Mouse (Mus musculus): ENCODE results near the gene Ttll11. TPM values are rescaled to one million over a fixed set of nuclear protein-coding genes. Genes with fewer than 3 reads are reported as not detected.

Ttll11 gene
- polyA plus RNA-seq, 1 experiment from 2014 or later: 0.19 TPM

- Histone ChIP-seq H3K36me3 (ENCODE audit: inconsistent target) (no peaks in the 10 kb centered on the region), H3K4me3 (ENCODE audit: inconsistent target) (no peak overlapping the region), H3K27ac (no peak overlapping the region), H3K79me2 (ENCODE audit: inconsistent target) (no peaks in the 10 kb centered on the region)
- 87% methylated on average over 12 of the region's 12 CpGs for WGBS (ENCODE audit: missing documents)
Observed at GRCm38 (mm10) chr2:35747371-35748035, 232.2 kb downstream of the Ttll11 start.

- H3K27ac ChIP-seq: no peak overlapping the region
- no peaks in the 10 kb centered on the region for H3K79me2 ChIP-seq (ENCODE audit: inconsistent target)
- H3K4me3 ChIP-seq (ENCODE audit: inconsistent target): no peak overlapping the region
- H3K36me3 ChIP-seq (ENCODE audit: inconsistent target): no peaks in the 10 kb centered on the region
- WGBS (ENCODE audit: missing documents): 96% methylated on average over 2 of the region's 7 CpGs
Observed at GRCm38 (mm10) chr2:35746638-35747037, 233.1 kb downstream of the Ttll11 start.

GRCm38 (mm10) chr2:35745876-35746275 lies 233.8 kb downstream of the Ttll11 start:
- no peaks in the 10 kb centered on the region for H3K36me3 ChIP-seq (ENCODE audit: inconsistent target)
- no peaks in the 10 kb centered on the region for H3K79me2 ChIP-seq (ENCODE audit: inconsistent target)
- no peak overlapping the region for H3K4me3 ChIP-seq (ENCODE audit: inconsistent target)
- WGBS (ENCODE audit: missing documents): 96% methylated on average over 10 of the region's 10 CpGs
- H3K27ac ChIP-seq: no peak overlapping the region

DNA sequence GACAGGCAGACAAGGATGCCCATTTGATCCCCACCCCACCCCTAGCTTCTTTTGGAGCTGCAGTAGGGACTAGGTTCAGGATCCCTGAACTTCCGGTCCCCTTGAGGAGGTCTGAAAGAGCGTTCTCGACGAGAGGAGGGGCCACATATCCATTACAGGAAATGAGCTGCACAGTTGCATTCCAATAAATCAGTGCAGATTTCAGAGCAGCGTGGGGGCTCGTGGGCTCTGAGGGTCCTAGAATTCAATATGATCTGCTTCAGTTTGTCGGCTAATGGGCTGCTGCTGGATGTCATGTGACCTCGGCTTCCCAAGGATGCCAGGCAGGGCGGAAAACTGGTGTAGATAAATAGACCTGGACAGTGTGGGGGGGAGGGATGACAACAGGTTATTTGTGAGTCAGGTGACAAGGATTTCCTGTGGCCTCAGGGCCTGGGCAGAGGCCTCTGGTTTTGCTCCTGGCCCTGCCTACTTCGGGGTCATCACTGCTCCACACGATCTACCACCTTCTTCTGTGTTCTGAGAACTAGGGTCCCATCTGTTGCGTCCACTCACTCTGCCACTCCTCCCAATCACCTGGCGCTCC lies 240.0 kb downstream of the Ttll11 start:
- no peak overlapping the region for H3K4me3 ChIP-seq (ENCODE audit: inconsistent target)
- H3K27ac ChIP-seq: no peak overlapping the region
- H3K36me3 ChIP-seq (ENCODE audit: inconsistent target): no peaks in the 10 kb centered on the region
- 87% methylated on average over 13 of the region's 13 CpGs for WGBS (ENCODE audit: missing documents)
- H3K79me2 ChIP-seq (ENCODE audit: inconsistent target): no peaks in the 10 kb centered on the region

- no peaks in the 10 kb centered on the region for H3K36me3 ChIP-seq (ENCODE audit: inconsistent target)
- 85% methylated on average over 7 of the region's 7 CpGs for WGBS (ENCODE audit: missing documents)
- H3K27ac ChIP-seq: no peak overlapping the region
- no peaks in the 10 kb centered on the region for H3K79me2 ChIP-seq (ENCODE audit: inconsistent target)
- H3K4me3 ChIP-seq (ENCODE audit: inconsistent target): no peak overlapping the region
Observed at GRCm38 (mm10) chr2:35737467-35738027, 242.2 kb downstream of the Ttll11 start.

DNA sequence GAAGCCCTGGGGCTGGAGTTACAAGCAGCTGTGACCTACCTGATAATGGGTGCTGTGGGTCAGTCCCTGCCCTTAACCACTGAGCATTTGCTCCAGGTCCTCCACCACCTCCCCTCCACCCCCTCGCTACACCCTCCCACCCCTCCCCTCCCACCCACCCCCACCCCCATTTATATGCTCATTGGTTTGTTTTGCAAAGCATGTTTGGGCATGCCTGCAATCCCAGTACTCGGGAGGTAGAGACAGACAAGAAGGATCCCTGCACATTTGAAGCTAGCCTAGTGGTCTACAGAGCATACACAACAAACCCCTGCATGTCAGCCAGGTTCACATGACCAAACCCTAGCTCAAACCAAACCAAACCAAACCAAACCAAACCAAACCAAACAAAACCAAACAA lies 243.7 kb downstream of the Ttll11 start:
- Histone ChIP-seq H3K27ac (no peak overlapping the region), H3K4me3 (ENCODE audit: inconsistent target) (no peak overlapping the region), H3K36me3 (ENCODE audit: inconsistent target) (no peaks in the 10 kb centered on the region), H3K79me2 (ENCODE audit: inconsistent target) (no peaks in the 10 kb centered on the region)
- 100% methylated on average over 1 of the region's 2 CpGs for WGBS (ENCODE audit: missing documents)

- no peak overlapping the region for H3K27ac ChIP-seq
- WGBS (ENCODE audit: missing documents): 92% methylated on average over 2 of the region's 2 CpGs
- H3K79me2 ChIP-seq (ENCODE audit: inconsistent target): no peaks in the 10 kb centered on the region
- H3K4me3 ChIP-seq (ENCODE audit: inconsistent target): no peak overlapping the region
- H3K36me3 ChIP-seq (ENCODE audit: inconsistent target): no peaks in the 10 kb centered on the region
Observed at GRCm38 (mm10) chr2:35735001-35735400, 244.7 kb downstream of the Ttll11 start.

GRCm38 (mm10) chr2:35731671-35732449 lies 247.9 kb downstream of the Ttll11 start:
- H3K79me2 ChIP-seq (ENCODE audit: inconsistent target): no peaks in the 10 kb centered on the region
- no peaks in the 10 kb centered on the region for H3K36me3 ChIP-seq (ENCODE audit: inconsistent target)
- H3K27ac ChIP-seq: peak overlapping the region; percentile 55
- WGBS (ENCODE audit: missing documents): 12% methylated on average over 18 of the region's 18 CpGs
- no peak overlapping the region for H3K4me3 ChIP-seq (ENCODE audit: inconsistent target)

DNA sequence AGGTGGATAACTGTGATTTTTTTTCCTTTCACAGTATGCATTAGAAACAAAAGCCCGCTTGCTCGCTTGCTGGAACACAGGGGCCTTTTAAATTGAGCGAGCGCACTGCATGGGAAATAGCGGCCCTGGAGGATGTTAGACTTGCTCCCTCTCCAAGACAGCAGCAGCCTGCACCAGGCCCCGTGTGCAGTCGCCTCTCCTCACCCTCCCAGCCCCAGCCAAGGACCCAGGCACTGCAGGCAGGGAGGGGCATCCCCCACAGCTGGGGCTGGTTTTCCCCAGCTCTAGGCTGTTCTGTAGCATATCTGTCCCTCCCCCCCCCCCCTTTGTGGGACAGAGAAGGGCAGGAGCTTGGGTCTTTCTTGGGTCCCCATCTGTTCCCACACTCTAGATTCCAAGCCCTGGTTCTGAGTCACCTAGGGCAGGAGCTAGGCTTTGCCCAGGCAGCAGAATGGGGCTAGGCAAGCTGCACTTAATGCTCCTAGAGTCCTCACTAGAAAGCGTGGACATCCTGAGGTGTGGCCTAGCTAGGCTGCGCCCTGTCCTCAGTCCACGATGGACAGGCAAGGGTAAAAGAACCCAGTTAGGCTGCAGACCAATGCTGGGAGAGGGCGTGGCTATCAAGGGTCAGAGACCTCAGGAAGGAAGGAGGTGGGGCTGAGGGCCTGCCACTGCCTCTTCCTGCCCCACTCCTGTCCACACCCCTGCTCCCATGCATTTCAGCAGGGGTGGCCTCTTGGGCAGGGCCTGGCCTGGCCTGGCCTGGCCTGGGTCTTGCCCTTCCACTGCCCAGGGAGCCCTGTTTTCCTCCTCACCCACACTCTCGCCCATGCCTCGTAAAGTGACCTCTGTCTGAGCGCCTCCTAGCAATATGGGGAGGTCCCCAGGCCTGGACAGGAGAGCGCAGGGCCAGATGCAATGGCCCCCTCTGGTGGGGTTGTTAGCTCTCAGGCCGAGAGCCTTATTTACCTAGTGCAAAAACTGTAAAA lies 250.3 kb downstream of the Ttll11 start:
- Histone ChIP-seq H3K27ac (peak overlapping the region; percentile 57), H3K4me3 (ENCODE audit: inconsistent target) (no peak overlapping the region)

DNA sequence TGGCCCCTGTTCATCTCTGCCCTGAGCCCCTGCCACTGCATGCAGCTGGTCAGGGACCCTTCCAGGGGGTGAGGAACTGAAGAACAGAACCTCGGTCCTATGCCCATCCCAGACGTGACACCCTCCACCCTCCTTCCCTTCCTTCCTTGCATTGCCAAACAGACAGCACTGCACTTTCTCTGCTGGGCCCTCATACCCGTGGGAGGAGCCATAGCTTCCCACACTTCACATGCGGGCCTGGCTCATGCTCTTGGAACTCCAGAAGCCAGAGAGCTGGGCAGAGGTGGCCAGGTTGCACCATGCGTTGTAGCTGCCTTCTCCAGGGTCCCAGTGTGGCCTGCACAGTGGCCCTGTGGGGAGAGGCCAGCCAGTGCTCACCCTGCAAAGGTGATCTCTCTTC lies 251.1 kb downstream of the Ttll11 start:
- Histone ChIP-seq H3K4me3 (ENCODE audit: inconsistent target) (no peak overlapping the region), H3K36me3 (ENCODE audit: inconsistent target) (no peaks in the 10 kb centered on the region), H3K79me2 (ENCODE audit: inconsistent target) (no peaks in the 10 kb centered on the region), H3K27ac (peak overlapping the region; percentile 57)
- 28% methylated on average over 5 of the region's 5 CpGs for whole genome bisulfite sequencing (ENCODE audit: missing documents)

More for the DNA sequence above, 250.3 kb downstream of the Ttll11 start:
- Histone ChIP-seq H3K79me2 (ENCODE audit: inconsistent target) (no peaks in the 10 kb centered on the region), H3K36me3 (ENCODE audit: inconsistent target) (no peaks in the 10 kb centered on the region)
- WGBS (ENCODE audit: missing documents): 54% methylated on average over 15 of the region's 16 CpGs

DNA sequence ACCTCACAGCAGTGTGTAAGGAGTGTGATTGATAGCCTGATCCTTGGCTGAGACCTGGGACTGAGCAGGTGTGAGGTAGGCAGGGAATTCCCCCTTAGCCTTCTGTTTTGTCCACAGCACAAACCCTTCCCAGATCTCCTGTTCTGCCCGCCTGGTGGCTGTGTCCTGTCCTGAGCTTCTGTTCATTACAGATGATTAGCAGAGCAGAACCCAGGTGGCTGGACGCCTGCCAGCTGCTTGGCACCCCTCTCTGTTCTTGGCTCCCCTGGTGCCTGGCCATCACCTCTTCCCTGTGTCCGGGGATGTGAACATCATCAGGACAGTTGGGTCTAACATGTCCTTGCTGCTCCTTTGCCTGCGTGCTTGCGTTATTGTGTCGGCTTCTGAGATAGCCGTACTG lies 256.0 kb downstream of the Ttll11 start:
- Histone ChIP-seq H3K79me2 (ENCODE audit: inconsistent target) (no peaks in the 10 kb centered on the region), H3K27ac (no peak overlapping the region), H3K4me3 (ENCODE audit: inconsistent target) (no peak overlapping the region), H3K36me3 (ENCODE audit: inconsistent target) (no peaks in the 10 kb centered on the region)
- WGBS (ENCODE audit: missing documents): 97% methylated on average over 7 of the region's 7 CpGs

DNA sequence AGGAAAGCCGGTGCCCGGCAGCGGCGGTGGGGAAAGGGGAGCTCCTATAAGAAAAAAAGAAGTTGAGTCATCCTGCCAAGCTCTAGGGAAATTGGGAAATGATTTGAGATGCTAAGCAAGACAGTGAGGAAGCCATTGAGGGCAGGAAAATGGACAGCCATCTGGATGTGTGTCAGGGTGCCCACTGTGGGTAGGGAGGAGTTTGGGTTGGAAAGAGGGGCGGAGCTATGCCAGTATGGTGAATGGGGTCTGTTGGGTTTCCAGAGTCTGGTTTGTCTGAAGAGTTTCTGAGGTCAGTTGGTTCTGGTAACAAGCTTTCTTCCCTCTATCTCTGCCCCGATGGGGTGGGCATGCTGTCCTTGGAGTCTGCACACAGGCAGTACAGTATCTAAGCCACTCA lies 256.4 kb downstream of the Ttll11 start:
- WGBS (ENCODE audit: missing documents): 82% methylated on average over 6 of the region's 6 CpGs
- no peak overlapping the region for H3K4me3 ChIP-seq (ENCODE audit: inconsistent target)
- H3K36me3 ChIP-seq (ENCODE audit: inconsistent target): no peaks in the 10 kb centered on the region

GRCm38 (mm10) chr2:35722821-35723220 lies 256.9 kb downstream of the Ttll11 start:
- H3K27ac ChIP-seq: no peak overlapping the region
- no peaks in the 10 kb centered on the region for H3K36me3 ChIP-seq (ENCODE audit: inconsistent target)
- H3K79me2 ChIP-seq (ENCODE audit: inconsistent target): no peaks in the 10 kb centered on the region
- WGBS (ENCODE audit: missing documents): 95% methylated on average over 8 of the region's 9 CpGs
- H3K4me3 ChIP-seq (ENCODE audit: inconsistent target): no peak overlapping the region

More for the DNA sequence above, 256.4 kb downstream of the Ttll11 start:
- H3K79me2 ChIP-seq (ENCODE audit: inconsistent target): no peaks in the 10 kb centered on the region
- no peak overlapping the region for H3K27ac ChIP-seq

DNA sequence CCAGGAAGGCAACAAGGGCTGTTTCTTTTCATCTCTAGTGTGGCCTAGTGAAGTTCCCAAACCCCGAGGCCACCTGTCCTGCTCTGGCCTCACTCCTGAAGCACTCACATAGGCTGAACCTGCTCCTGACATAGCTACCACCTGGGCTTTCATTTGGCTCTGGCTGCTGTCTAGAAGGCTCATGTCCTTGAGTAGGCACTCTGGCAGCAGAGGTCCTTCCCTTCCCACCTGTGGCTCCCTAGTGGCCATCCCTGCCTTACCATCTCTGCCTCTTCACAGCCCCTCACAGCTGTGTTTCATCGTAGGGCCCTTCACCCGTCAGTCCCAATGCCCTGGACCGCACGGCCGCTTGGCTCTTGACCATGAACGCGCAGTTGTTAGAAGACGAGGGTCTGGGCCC lies 258.8 kb downstream of the Ttll11 start:
- H3K36me3 ChIP-seq (ENCODE audit: inconsistent target): no peaks in the 10 kb centered on the region
- no peak overlapping the region for H3K4me3 ChIP-seq (ENCODE audit: inconsistent target)
- no peaks in the 10 kb centered on the region for H3K79me2 ChIP-seq (ENCODE audit: inconsistent target)
- WGBS (ENCODE audit: missing documents): 95% methylated on average over 9 of the region's 9 CpGs
- no peak overlapping the region for H3K27ac ChIP-seq
